Mouse (Mus musculus): ENCODE results near the gene Igfbp4. TPM values are rescaled to one million over a fixed set of nuclear protein-coding genes. Genes with fewer than 3 reads are reported as not detected.

Gene Igfbp4
- polyA plus RNA-seq, 1 experiment: 78.0 TPM

GRCm38 (mm10) chr11:99091666-99092065, 50.6 kb downstream of the Igfbp4 start:
- Histone ChIP-seq H3K4me1 (ENCODE audit: control insufficient read depth, insufficient read depth, low read length) (no peaks in the 10 kb centered on the region), H3K27ac (ENCODE audit: control insufficient read depth, insufficient read depth, low read depth, low read length, poor library complexity) (no peak overlapping the region), H3K4me3 (replicated peaks; ENCODE audit: control insufficient read depth, low read depth, low read length) (no peak overlapping the region)
- TF ChIP-seq POLR2A (IDR thresholded peaks at IDR 0.05; ENCODE audit: borderline replicate concordance, control insufficient read depth, low read depth, low read length) (no peak), CTCF (IDR thresholded peaks at IDR 0.05; ENCODE audit: control insufficient read depth, insufficient read depth, low read length) (no peak)
- 65% methylated on average over 2 of the region's 2 CpGs for WGBS

GRCm38 (mm10) chr11:99093740-99094139, 52.7 kb downstream of the Igfbp4 start:
- no peak overlapping the region for H3K4me3 ChIP-seq (replicated peaks; ENCODE audit: control insufficient read depth, low read depth, low read length)
- no peak for TF ChIP-seq CTCF (IDR thresholded peaks at IDR 0.05; ENCODE audit: control insufficient read depth, insufficient read depth, low read length)
- no peak for TF ChIP-seq POLR2A (IDR thresholded peaks at IDR 0.05; ENCODE audit: borderline replicate concordance, control insufficient read depth, low read depth, low read length)
- no peaks in the 10 kb centered on the region for H3K4me1 ChIP-seq (ENCODE audit: control insufficient read depth, insufficient read depth, low read length)
- no peak overlapping the region for H3K27ac ChIP-seq (ENCODE audit: control insufficient read depth, insufficient read depth, low read depth, low read length, poor library complexity)
- 30% methylated on average over 7 of the region's 7 CpGs for WGBS

GRCm38 (mm10) chr11:99094911-99095676, 54.0 kb downstream of the Igfbp4 start:
- Histone ChIP-seq H3K4me1 (ENCODE audit: control insufficient read depth, insufficient read depth, low read length) (no peaks in the 10 kb centered on the region), H3K27ac (ENCODE audit: control insufficient read depth, insufficient read depth, low read depth, low read length, poor library complexity) (no peak overlapping the region), H3K4me3 (replicated peaks; ENCODE audit: control insufficient read depth, low read depth, low read length) (no peak overlapping the region)
- WGBS: 70% methylated on average over 2 of the region's 2 CpGs
- TF ChIP-seq CTCF (IDR thresholded peaks at IDR 0.05; ENCODE audit: control insufficient read depth, insufficient read depth, low read length) (no peak), POLR2A (IDR thresholded peaks at IDR 0.05; ENCODE audit: borderline replicate concordance, control insufficient read depth, low read depth, low read length) (no peak)

- 85% methylated on average over 4 of the region's 4 CpGs for WGBS
These were observed 54.7 kb downstream of the Igfbp4 start for GRCm38 (mm10) chr11:99095759-99096158.

GRCm38 (mm10) chr11:99096417-99096816, 55.4 kb downstream of the Igfbp4 start:
- H3K4me1 ChIP-seq (ENCODE audit: control insufficient read depth, insufficient read depth, low read length): peaks cover 2% of the 10 kb centered on the region
- no peak overlapping the region for H3K4me3 ChIP-seq (replicated peaks; ENCODE audit: control insufficient read depth, low read depth, low read length)
- 80% methylated on average over 4 of the region's 4 CpGs for WGBS
- no peak for TF ChIP-seq CTCF (IDR thresholded peaks at IDR 0.05; ENCODE audit: control insufficient read depth, insufficient read depth, low read length)
- no peak overlapping the region for H3K27ac ChIP-seq (ENCODE audit: control insufficient read depth, insufficient read depth, low read depth, low read length, poor library complexity)

More at GRCm38 (mm10) chr11:99095759-99096158, 54.7 kb downstream of the Igfbp4 start:
- Histone ChIP-seq H3K27ac (ENCODE audit: control insufficient read depth, insufficient read depth, low read depth, low read length, poor library complexity) (no peak overlapping the region), H3K4me3 (replicated peaks; ENCODE audit: control insufficient read depth, low read depth, low read length) (no peak overlapping the region), H3K4me1 (ENCODE audit: control insufficient read depth, insufficient read depth, low read length) (no peaks in the 10 kb centered on the region)
- TF ChIP-seq POLR2A (IDR thresholded peaks at IDR 0.05; ENCODE audit: borderline replicate concordance, control insufficient read depth, low read depth, low read length) (no peak), CTCF (IDR thresholded peaks at IDR 0.05; ENCODE audit: control insufficient read depth, insufficient read depth, low read length) (no peak)

- 79% methylated on average over 8 of the region's 8 CpGs for WGBS
- Histone ChIP-seq H3K4me1 (ENCODE audit: control insufficient read depth, insufficient read depth, low read length) (peaks cover 2% of the 10 kb centered on the region), H3K4me3 (replicated peaks; ENCODE audit: control insufficient read depth, low read depth, low read length) (no peak overlapping the region), H3K27ac (ENCODE audit: control insufficient read depth, insufficient read depth, low read depth, low read length, poor library complexity) (no peak overlapping the region)
- TF ChIP-seq CTCF (IDR thresholded peaks at IDR 0.05; ENCODE audit: control insufficient read depth, insufficient read depth, low read length) (no peak), POLR2A (IDR thresholded peaks at IDR 0.05; ENCODE audit: borderline replicate concordance, control insufficient read depth, low read depth, low read length) (no peak)
These were observed 56.1 kb downstream of the Igfbp4 start for GRCm38 (mm10) chr11:99096996-99097774.

GRCm38 (mm10) chr11:99098924-99099323, 57.9 kb downstream of the Igfbp4 start:
- WGBS: 73% methylated on average over 9 of the region's 9 CpGs
- no peak overlapping the region for H3K4me3 ChIP-seq (replicated peaks; ENCODE audit: control insufficient read depth, low read depth, low read length)
- no peak for TF ChIP-seq CTCF (IDR thresholded peaks at IDR 0.05; ENCODE audit: control insufficient read depth, insufficient read depth, low read length)
- no peak for TF ChIP-seq POLR2A (IDR thresholded peaks at IDR 0.05; ENCODE audit: borderline replicate concordance, control insufficient read depth, low read depth, low read length)
- H3K4me1 ChIP-seq (ENCODE audit: control insufficient read depth, insufficient read depth, low read length): peaks cover 3% of the 10 kb centered on the region
- no peak overlapping the region for H3K27ac ChIP-seq (ENCODE audit: control insufficient read depth, insufficient read depth, low read depth, low read length, poor library complexity)

- WGBS: 75% methylated on average over 7 of the region's 7 CpGs
- TF ChIP-seq CTCF (IDR thresholded peaks at IDR 0.05; ENCODE audit: control insufficient read depth, insufficient read depth, low read length) (no peak), POLR2A (IDR thresholded peaks at IDR 0.05; ENCODE audit: borderline replicate concordance, control insufficient read depth, low read depth, low read length) (no peak)
- H3K4me3 ChIP-seq (replicated peaks; ENCODE audit: control insufficient read depth, low read depth, low read length): no peak overlapping the region
These were observed 58.5 kb downstream of the Igfbp4 start for GRCm38 (mm10) chr11:99099516-99099915.

More at GRCm38 (mm10) chr11:99099516-99099915, 58.5 kb downstream of the Igfbp4 start:
- Histone ChIP-seq H3K4me1 (ENCODE audit: control insufficient read depth, insufficient read depth, low read length) (peaks cover 3% of the 10 kb centered on the region), H3K27ac (ENCODE audit: control insufficient read depth, insufficient read depth, low read depth, low read length, poor library complexity) (no peak overlapping the region)
